Mouse (Mus musculus) neural tube, embryonic 14.5 days (tissue): ENCODE results near the gene Bag6. TPM values are rescaled to one million over a fixed set of nuclear protein-coding genes. Genes with fewer than 3 reads are reported as not detected.

Experiments used
- ATAC-seq: fragments of 200-750 bp; cut with Nextera tagmentation; 2 replicates; pipeline ENCODE4 v1.8.0; 2017; ENCODE audit warnings: low read depth, mild to moderate bottlenecking, moderate TSS enrichment, moderate library complexity
- H3K27ac ChIP-seq: fragments of 300-500 bp; sonication (generic); 2 replicates; pipeline ENCODE4 v1.5.1; 2014; ENCODE audit warnings: low read depth, mild to moderate bottlenecking, control low read depth, low read length, moderate library complexity, mixed read lengths
- H3K27me3 ChIP-seq: fragments of 300-500 bp; sonication (generic); 2 replicates; pipeline ENCODE4 v1.6.1; 2014; ENCODE audit warnings: low read length; ENCODE audit not compliant: control insufficient read depth, insufficient read depth
- H3K36me3 ChIP-seq: fragments of 300-500 bp; sonication (generic); 2 replicates; pipeline ENCODE4 v1.6.1; 2014; ENCODE audit warnings: low read length, mixed read lengths; ENCODE audit not compliant: control insufficient read depth, insufficient read depth
- H3K4me1 ChIP-seq: fragments of 300-500 bp; sonication (generic); 2 replicates; pipeline ENCODE4 v1.6.1; 2014; ENCODE audit warnings: low read length; ENCODE audit not compliant: control insufficient read depth, insufficient read depth
- H3K4me2 ChIP-seq: fragments of 300-500 bp; sonication (generic); 2 replicates; pipeline ENCODE4 v1.6.1; 2014; ENCODE audit warnings: mild to moderate bottlenecking, low read depth, low read length, control low read depth
- H3K4me3 ChIP-seq: fragments of 300-500 bp; sonication (generic); 2 replicates; pipeline ENCODE4 v1.5.1; 2014; ENCODE audit warnings: low read depth, low read length, control low read depth, mixed read lengths
- H3K9ac ChIP-seq: fragments of 300-500 bp; sonication (generic); replicated peaks from 2 replicates; pipeline ENCODE4 v1.6.1; 2014; ENCODE audit warnings: low read depth, mild to moderate bottlenecking, control low read depth, low read length, mixed read lengths
- H3K9me3 ChIP-seq: fragments of 300-500 bp; sonication (generic); 2 replicates; pipeline ENCODE4 v1.6.1; 2016; ENCODE audit warnings: low read length; ENCODE audit not compliant: control insufficient read depth
- WGBS: fragments of 180-500 bp; shearing (Covaris S2); extraction: QIAGEN DNeasy Blood & Tissue Kit; methylation state at CpG from one replicate; pipeline ENCODE4 v1.1.7; 2014; 5-methylcytosine and 5-hydroxymethylcytosine counted together
- polyA plus RNA-seq: library from polyadenylated mRNA; unstranded; fragments of >200 nt; fragmentation: Nextera tagmentation; extraction: Ambion mirVana; gene quantifications from 2 replicates; pipeline ENCODE4 v1.2.1, GENCODE M21; 2014

The Bag6 gene
- polyA plus RNA-seq, 1 experiment from 2014 or later: 102 TPM

- H3K9ac ChIP-seq: no peak overlapping the region
- peaks cover 24% of the 10 kb centered on the region for H3K4me1 ChIP-seq
- no peak overlapping the region for H3K4me2 ChIP-seq
- H3K27ac ChIP-seq: no peak overlapping the region
- peaks cover 55% of the 10 kb centered on the region for H3K36me3 ChIP-seq
- WGBS: 75% methylated on average over 11 of the region's 11 CpGs
- ATAC-seq: no peak
- H3K4me3 ChIP-seq: no peak overlapping the region
- no peaks in the 10 kb centered on the region for H3K27me3 ChIP-seq
- H3K9me3 ChIP-seq: no peaks in the 10 kb centered on the region
These were observed 26.4 kb downstream of the Bag6 start for GRCm38 (mm10) chr17:35161421-35161820.

GRCm38 (mm10) chr17:35162121-35162520 is 27.1 kb downstream of the Bag6 start:
- Histone ChIP-seq H3K4me2 (peak overlapping the region; percentile 89), H3K36me3 (peaks cover 48% of the 10 kb centered on the region), H3K4me3 (peak overlapping the region; percentile 89), H3K9me3 (no peaks in the 10 kb centered on the region), H3K4me1 (peaks cover 26% of the 10 kb centered on the region), H3K9ac (no peak overlapping the region), H3K27ac (no peak overlapping the region), H3K27me3 (no peaks in the 10 kb centered on the region)
- 79% methylated on average over 14 of the region's 14 CpGs for WGBS
- ATAC-seq: no peak

DNA sequence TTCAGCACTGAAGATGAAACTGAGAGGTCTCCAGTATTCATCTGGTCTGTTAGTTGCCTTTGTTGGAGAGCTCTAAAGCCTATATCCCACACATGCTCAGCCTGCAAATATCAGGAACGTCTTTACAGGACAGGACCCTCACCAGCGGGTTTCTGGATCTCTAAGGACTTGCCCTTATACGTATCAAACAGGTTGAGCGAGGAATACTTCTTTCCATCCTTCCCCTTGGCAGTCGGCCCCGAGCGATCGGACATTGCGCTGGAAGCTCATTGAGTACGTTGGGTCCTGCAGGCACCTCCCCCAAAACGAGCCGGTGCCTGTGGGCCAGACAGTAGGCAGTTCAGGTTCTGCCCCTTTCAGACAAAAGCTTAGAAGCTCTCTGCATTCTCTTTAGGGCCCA is 27.8 kb downstream of the Bag6 start:
- Histone ChIP-seq H3K4me3 (peak overlapping the region; percentile 89), H3K27me3 (no peaks in the 10 kb centered on the region), H3K9me3 (no peaks in the 10 kb centered on the region), H3K27ac (no peak overlapping the region), H3K4me2 (peak overlapping the region; percentile 89), H3K9ac (peak overlapping the region; percentile 98), H3K4me1 (peaks cover 26% of the 10 kb centered on the region), H3K36me3 (peaks cover 42% of the 10 kb centered on the region)
- 52% methylated on average over 12 of the region's 12 CpGs for WGBS
- ATAC-seq: no peak

GRCm38 (mm10) chr17:35163326-35164081 is 28.5 kb downstream of the Bag6 start:
- WGBS: 12% methylated on average over 8 of the region's 8 CpGs
- ATAC-seq: no peak
- H3K9ac ChIP-seq: peak overlapping the region; percentile 98
- no peaks in the 10 kb centered on the region for H3K27me3 ChIP-seq
- peak overlapping the region; percentile 89 for H3K4me2 ChIP-seq
- peak overlapping the region; percentile 92 for H3K27ac ChIP-seq
- peaks cover 35% of the 10 kb centered on the region for H3K36me3 ChIP-seq
- H3K9me3 ChIP-seq: no peaks in the 10 kb centered on the region
- H3K4me1 ChIP-seq: peaks cover 26% of the 10 kb centered on the region
- H3K4me3 ChIP-seq: peak overlapping the region; percentile 89

DNA sequence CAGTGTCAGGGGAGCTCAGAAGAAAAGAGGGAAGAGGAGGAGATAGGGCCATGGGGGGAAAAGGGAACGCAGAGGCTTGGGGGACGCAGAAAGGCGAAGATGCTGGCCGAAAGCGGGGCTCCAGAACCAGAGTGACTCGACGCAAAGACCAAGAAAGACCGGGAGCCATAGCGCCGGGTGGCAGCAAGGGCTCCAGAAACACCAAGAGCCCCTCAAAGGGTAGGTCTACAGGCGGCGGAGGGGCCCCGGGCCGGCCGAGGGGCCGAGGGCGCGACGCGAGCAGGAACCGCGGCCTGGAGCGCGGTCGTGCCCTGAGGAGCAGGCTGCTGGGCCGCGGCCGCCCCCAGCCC is 29.2 kb downstream of the Bag6 start:
- Histone ChIP-seq H3K27me3 (no peaks in the 10 kb centered on the region), H3K4me3 (peak overlapping the region; percentile 89), H3K9ac (peak overlapping the region; percentile 98), H3K9me3 (no peaks in the 10 kb centered on the region), H3K36me3 (peaks cover 28% of the 10 kb centered on the region), H3K4me2 (peak overlapping the region; percentile 89), H3K27ac (peak overlapping the region; percentile 92), H3K4me1 (peaks cover 26% of the 10 kb centered on the region)
- ATAC-seq: no peak; the same call in 1 of the 2 replicates
- 0% methylated on average over 26 of the region's 28 CpGs for WGBS

DNA sequence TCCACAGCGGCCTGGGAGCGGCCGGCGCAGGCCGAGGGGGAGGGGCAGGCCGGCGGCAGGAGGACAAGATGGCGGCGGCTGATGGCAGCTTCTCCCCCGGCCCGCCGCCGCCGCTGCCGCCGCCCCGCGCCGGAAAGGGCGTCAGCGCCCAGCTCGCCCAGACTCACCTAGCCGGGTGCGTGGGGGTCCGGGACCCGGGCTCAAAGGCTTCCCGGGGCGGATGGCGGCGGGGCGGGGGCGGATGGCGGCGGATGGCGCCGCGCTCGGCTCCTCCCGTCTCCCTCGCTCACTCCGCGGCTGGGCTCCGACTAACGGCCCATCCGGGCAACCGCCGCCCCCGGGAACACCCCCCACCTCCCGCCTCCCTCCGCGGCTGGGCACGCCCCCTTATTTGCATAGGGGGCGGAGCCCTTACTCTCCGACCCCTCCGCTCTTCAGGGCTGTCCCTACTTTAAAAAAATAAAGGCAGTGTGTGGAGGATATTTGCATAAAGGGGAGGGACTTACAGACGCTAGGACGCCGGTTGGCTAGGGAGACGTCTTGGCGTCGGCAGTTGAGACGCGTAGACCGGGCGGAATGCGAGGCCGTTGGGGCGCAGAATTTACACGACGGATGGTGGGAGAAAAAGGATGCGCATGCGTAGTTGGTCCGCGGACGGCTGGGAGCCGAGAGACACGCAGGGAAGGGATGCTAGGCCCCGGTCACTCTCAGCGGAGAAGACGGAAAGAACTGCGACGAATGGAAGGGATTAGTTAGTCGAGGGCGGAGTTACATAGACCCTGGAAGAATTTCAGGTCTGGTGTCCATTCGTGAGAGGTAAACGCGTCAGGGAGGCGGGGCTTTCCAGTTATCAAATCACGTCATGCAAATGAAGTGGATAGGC is 29.8 kb downstream of the Bag6 start, which contains the start of gene Prrc2a:
Gene Prrc2a (minus strand): TSS at position 330 of the 883 bp plus-strand sequence.
- Histone ChIP-seq H3K9ac (peak within 1 kb of the TSS; percentile 98), H3K36me3 (peaks cover 22% of the 10 kb centered on the region), H3K9me3 (no peaks in the 10 kb centered on the region), H3K4me1 (peaks cover 26% of the 10 kb centered on the region), H3K27ac (peak within 1 kb of the TSS; percentile 92), H3K4me3 (peak within 1 kb of the TSS; percentile 89), H3K4me2 (peak within 1 kb of the TSS; percentile 89), H3K27me3 (no peaks in the 10 kb centered on the region)
- under 1% methylated on average over 82 of the region's 89 CpGs for WGBS
- ATAC-seq: peak; percentile 92

DNA sequence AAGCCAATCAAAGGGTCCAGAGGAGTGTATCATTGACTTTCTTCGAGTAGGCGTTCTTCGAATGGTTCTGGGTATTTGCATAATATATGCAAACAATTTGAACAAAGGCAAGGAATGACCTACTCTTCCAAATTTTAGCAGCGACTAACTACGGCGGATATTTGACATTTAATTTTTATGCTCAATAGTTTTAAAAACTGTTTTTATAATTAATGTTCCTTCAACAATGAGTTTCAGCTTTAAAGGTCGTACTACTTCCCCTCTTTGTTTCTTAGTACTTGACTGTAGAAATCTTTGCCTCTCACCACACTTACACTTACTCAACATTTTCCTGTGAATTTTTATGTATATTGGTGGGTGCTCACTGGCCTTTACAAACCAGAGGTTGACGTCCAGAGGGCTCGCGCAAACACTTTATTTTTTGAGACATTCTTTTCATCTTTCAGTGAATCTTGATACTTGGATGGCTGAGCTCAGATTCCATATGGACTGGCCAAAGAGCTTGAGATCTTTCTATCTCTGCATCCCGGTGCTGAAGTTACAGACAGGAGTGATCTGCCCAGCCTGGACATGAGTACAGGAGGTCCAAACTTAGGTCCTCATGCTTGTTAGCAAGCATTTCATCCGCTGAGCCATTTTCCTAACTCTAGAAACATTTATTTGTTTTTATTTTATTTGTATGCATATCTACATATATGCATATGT is 30.6 kb downstream of the Bag6 start:
- peak overlapping the region; percentile 54 for H3K9ac ChIP-seq
- H3K4me1 ChIP-seq: peaks cover 26% of the 10 kb centered on the region
- ATAC-seq: peak; percentile 83
- H3K4me3 ChIP-seq: peak overlapping the region; percentile 89
- H3K9me3 ChIP-seq: no peaks in the 10 kb centered on the region
- peak overlapping the region; percentile 71 for H3K4me2 ChIP-seq
- WGBS: 23% methylated on average over 12 of the region's 12 CpGs
- H3K36me3 ChIP-seq: peaks cover 14% of the 10 kb centered on the region; the same call in 1 of the 2 replicates
- H3K27ac ChIP-seq: peak overlapping the region; percentile 88
- no peaks in the 10 kb centered on the region for H3K27me3 ChIP-seq

DNA sequence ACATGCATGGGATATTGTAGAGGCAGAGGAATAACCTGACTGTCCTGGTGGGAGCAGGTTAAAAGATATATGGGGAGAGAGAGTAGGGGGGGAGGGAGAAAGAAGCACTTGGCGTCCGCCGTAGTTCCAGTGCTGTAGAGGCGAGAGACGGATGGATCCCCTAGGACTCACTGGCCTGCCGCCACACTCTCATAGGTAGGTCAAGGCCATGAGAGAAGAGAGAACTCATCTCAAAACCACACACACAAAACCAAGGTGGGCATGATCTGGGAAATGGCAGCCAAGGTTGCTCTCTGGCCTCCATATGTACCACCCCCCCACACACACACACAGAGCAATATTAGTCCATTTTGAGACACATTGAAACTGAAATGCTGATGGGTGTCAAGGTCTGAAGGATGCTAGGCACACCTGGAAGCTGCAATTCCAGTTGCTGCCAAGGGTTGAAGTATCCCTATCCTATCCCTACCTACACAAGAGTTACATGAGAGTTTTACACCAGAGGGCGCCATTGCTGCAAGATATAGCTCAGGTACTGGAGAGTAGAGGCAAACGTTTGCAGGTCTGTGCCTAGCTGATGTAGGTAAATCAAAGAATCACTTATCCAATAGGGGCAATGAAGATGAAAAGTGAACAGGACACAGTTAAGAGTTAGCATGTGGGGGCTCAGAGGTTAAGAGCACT is 31.5 kb downstream of the Bag6 start:
- peak overlapping the region; percentile 71 for H3K4me2 ChIP-seq
- peak overlapping the region; percentile 89; the same call in 1 of the 2 replicates for H3K4me3 ChIP-seq
- H3K27me3 ChIP-seq: no peaks in the 10 kb centered on the region
- peaks cover 26% of the 10 kb centered on the region for H3K4me1 ChIP-seq
- WGBS: 48% methylated on average over 8 of the region's 8 CpGs
- peak overlapping the region; percentile 88 for H3K27ac ChIP-seq
- H3K9me3 ChIP-seq: no peaks in the 10 kb centered on the region
- peak overlapping the region; percentile 54 for H3K9ac ChIP-seq
- ATAC-seq: peak; percentile 6; the same call in 1 of the 2 replicates
- peaks cover 5% of the 10 kb centered on the region; the same call in 1 of the 2 replicates for H3K36me3 ChIP-seq
